Mouse (Mus musculus) heart, embryonic 11.5 days (tissue): ENCODE measurements around the gene Cand2. TPM values are rescaled to one million over a fixed set of nuclear protein-coding genes. Genes with fewer than 3 reads are reported as not detected.

Experiments used
- ATAC-seq: fragments of 200-750 bp; cut with Nextera tagmentation; replicated peaks from 2 replicates; pipeline ENCODE4 v1.8.0; 2017; ENCODE audit warnings: moderate library complexity; ENCODE audit not compliant: insufficient number of reproducible peaks, low FRiP score, low TSS enrichment
- H3K27ac ChIP-seq: fragments of 300-500 bp; sonication (generic); 2 replicates; pipeline ENCODE4 v1.5.1; 2014; ENCODE audit warnings: mild to moderate bottlenecking, low read depth, low read length
- H3K27me3 ChIP-seq: fragments of 300-500 bp; sonication (generic); 2 replicates; pipeline ENCODE4 v1.6.1; 2014; ENCODE audit warnings: mild to moderate bottlenecking, low read length, mixed read lengths; ENCODE audit not compliant: control insufficient read depth, insufficient read depth
- H3K36me3 ChIP-seq: fragments of 300-500 bp; sonication (generic); 2 replicates; pipeline ENCODE4 v1.6.1; 2014; ENCODE audit warnings: mild to moderate bottlenecking, low read length, moderate library complexity, mixed read lengths; ENCODE audit not compliant: control insufficient read depth, insufficient read depth
- H3K4me1 ChIP-seq: fragments of 300-500 bp; sonication (generic); 2 replicates; pipeline ENCODE4 v1.6.1; 2014; ENCODE audit warnings: low read length; ENCODE audit not compliant: control insufficient read depth, insufficient read depth
- H3K4me2 ChIP-seq: fragments of 300-500 bp; sonication (generic); 2 replicates; pipeline ENCODE4 v1.6.1; 2014; ENCODE audit warnings: mild to moderate bottlenecking, moderate library complexity
- H3K4me3 ChIP-seq: fragments of 300-500 bp; sonication (generic); 2 replicates; pipeline ENCODE4 v1.5.1; 2014; ENCODE audit warnings: low read depth, low read length
- H3K9ac ChIP-seq: fragments of 300-500 bp; sonication (generic); 2 replicates; pipeline ENCODE4 v1.6.1; 2014; ENCODE audit warnings: mild to moderate bottlenecking, low read depth, low read length, moderate library complexity
- H3K9me3 ChIP-seq: fragments of 300-500 bp; sonication (generic); replicated peaks from 2 replicates; pipeline ENCODE4 v1.6.1; 2016; ENCODE audit warnings: low read length; ENCODE audit not compliant: control insufficient read depth
- WGBS: fragments of 180-500 bp; shearing (Covaris S2); extraction: QIAGEN DNeasy Blood & Tissue Kit; methylation state at CpG from one replicate; pipeline ENCODE4 v1.1.7; 2014; ENCODE audit not compliant: insufficient replicate concordance; 5-methylcytosine and 5-hydroxymethylcytosine counted together
- polyA plus RNA-seq: library from polyadenylated mRNA; unstranded; fragments of >200 nt; fragmentation: Nextera tagmentation; extraction: Ambion mirVana; gene quantifications from 2 replicates; pipeline ENCODE4 v1.2.1, GENCODE M21; 2014

The Cand2 gene
- polyA plus RNA-seq, 1 experiment from 2014 or later: 38.8 TPM

- no peaks in the 10 kb centered on the region for H3K9me3 ChIP-seq
- H3K9ac ChIP-seq: no peak overlapping the region
- no peak overlapping the region for H3K4me2 ChIP-seq
- H3K27me3 ChIP-seq: no peaks in the 10 kb centered on the region
- H3K4me1 ChIP-seq: no peaks in the 10 kb centered on the region
- H3K27ac ChIP-seq: no peak overlapping the region
- no peak overlapping the region for H3K4me3 ChIP-seq
- WGBS: 77% methylated on average over 10 of the region's 10 CpGs
- no peak for ATAC-seq
- H3K36me3 ChIP-seq: peaks cover 72% of the 10 kb centered on the region
These were observed 16.7 kb downstream of the Cand2 start for GRCm38 (mm10) chr6:115791016-115791415.

GRCm38 (mm10) chr6:115791842-115792686, 17.7 kb downstream of the Cand2 start:
- 76% methylated on average over 34 of the region's 34 CpGs for WGBS
- Histone ChIP-seq H3K9me3 (no peaks in the 10 kb centered on the region), H3K27ac (no peak overlapping the region), H3K9ac (no peak overlapping the region), H3K36me3 (peaks cover 72% of the 10 kb centered on the region), H3K4me1 (no peaks in the 10 kb centered on the region), H3K4me2 (no peak overlapping the region), H3K27me3 (no peaks in the 10 kb centered on the region), H3K4me3 (no peak overlapping the region)
- ATAC-seq: no peak; the same call in 1 of the 2 replicates

- ATAC-seq: no peak
These were observed 18.4 kb downstream of the Cand2 start for GRCm38 (mm10) chr6:115792691-115793215.

GRCm38 (mm10) chr6:115801811-115802210, 27.5 kb downstream of the Cand2 start:
- Histone ChIP-seq H3K27me3 (no peaks in the 10 kb centered on the region), H3K4me3 (no peak overlapping the region), H3K9ac (no peak overlapping the region), H3K4me2 (no peak overlapping the region), H3K36me3 (peaks cover 68% of the 10 kb centered on the region), H3K9me3 (no peaks in the 10 kb centered on the region), H3K4me1 (peaks cover 9% of the 10 kb centered on the region), H3K27ac (no peak overlapping the region)
- ATAC-seq: no peak
- 89% methylated on average over 3 of the region's 3 CpGs for WGBS

More at GRCm38 (mm10) chr6:115792691-115793215, 18.4 kb downstream of the Cand2 start:
- Histone ChIP-seq H3K36me3 (peaks cover 76% of the 10 kb centered on the region), H3K4me1 (no peaks in the 10 kb centered on the region), H3K4me3 (no peak overlapping the region), H3K9ac (no peak overlapping the region), H3K27ac (no peak overlapping the region), H3K27me3 (no peaks in the 10 kb centered on the region), H3K4me2 (no peak overlapping the region), H3K9me3 (no peaks in the 10 kb centered on the region)
- WGBS: 89% methylated on average over 21 of the region's 21 CpGs

- H3K4me3 ChIP-seq: no peak overlapping the region
These were observed 29.4 kb downstream of the Cand2 start for GRCm38 (mm10) chr6:115803541-115804382.

GRCm38 (mm10) chr6:115804432-115805192, 30.3 kb downstream of the Cand2 start:
- WGBS: 66% methylated on average over 10 of the region's 10 CpGs
- no peaks in the 10 kb centered on the region for H3K27me3 ChIP-seq
- H3K9me3 ChIP-seq: no peaks in the 10 kb centered on the region
- ATAC-seq: no peak
- H3K4me3 ChIP-seq: no peak overlapping the region
- H3K27ac ChIP-seq: no peak overlapping the region
- H3K4me2 ChIP-seq: no peak overlapping the region; the same call in 1 of the 2 replicates
- H3K4me1 ChIP-seq: peaks cover 16% of the 10 kb centered on the region
- H3K9ac ChIP-seq: no peak overlapping the region
- H3K36me3 ChIP-seq: peaks cover 48% of the 10 kb centered on the region

More at GRCm38 (mm10) chr6:115803541-115804382, 29.4 kb downstream of the Cand2 start:
- H3K4me2 ChIP-seq: no peak overlapping the region
- 0 out of 2 replicates have a peak, but pooled peaks have one; percentile 19 for ATAC-seq
- no peaks in the 10 kb centered on the region for H3K9me3 ChIP-seq
- 0 out of 2 replicates have a peak overlapping the region, but pooled peaks have one; percentile 25 for H3K27ac ChIP-seq
- H3K27me3 ChIP-seq: no peaks in the 10 kb centered on the region
- H3K36me3 ChIP-seq: peaks cover 56% of the 10 kb centered on the region
- 42% methylated on average over 16 of the region's 16 CpGs for WGBS
- H3K9ac ChIP-seq: no peak overlapping the region
- peaks cover 16% of the 10 kb centered on the region for H3K4me1 ChIP-seq

- no peaks in the 10 kb centered on the region for H3K9me3 ChIP-seq
- ATAC-seq: no peak
- peak overlapping the region; percentile 90 for H3K4me3 ChIP-seq
- H3K36me3 ChIP-seq: peaks cover 30% of the 10 kb centered on the region
- H3K4me2 ChIP-seq: peak overlapping the region; percentile 86
- H3K9ac ChIP-seq: peak overlapping the region; percentile 99
- H3K27me3 ChIP-seq: no peaks in the 10 kb centered on the region
- peaks cover 16% of the 10 kb centered on the region for H3K4me1 ChIP-seq
- 4% methylated on average over 15 of the region's 15 CpGs for WGBS
- peak overlapping the region; percentile 91 for H3K27ac ChIP-seq
These were observed 33.3 kb downstream of the Cand2 start for GRCm38 (mm10) chr6:115807464-115808195.
